In genomic region chr6:72419806-72420205, GRCm38 (mm10) we compare ENCODE assay signal across 15 mouse cellular contexts.
"Had no signal": no experiment of that assay in that cellular context is flagged by ENCODE, and none has a peak within 500 bp of the region (broad histone marks: within the 10 kb centered on the region; RNA-seq: fewer than 3 reads in every experiment).

No protein-coding gene starts in this region.

- ATAC-seq: lung, postnatal 0 days had no signal

- H3K4me3 ChIP-seq: lung, embryonic 15.5 days; megakaryocyte, embryonic 14.5 days; midbrain, embryonic 12.5 days; neural tube, embryonic 12.5 days; stomach, embryonic 15.5 days had no signal

- DNase-seq: lung, adult 2 months; lung, postnatal 14 days; lung, postnatal 36 days; midbrain, embryonic 14.5 days; right cerebral cortex, postnatal 14 days; thymus, adult 18-20 months; thymus, postnatal 14 days; thymus, postnatal 36 days had no signal

- H3K9me3 ChIP-seq: lung, embryonic 15.5 days; midbrain, embryonic 12.5 days; neural tube, embryonic 12.5 days; stomach, embryonic 15.5 days had no signal

- H3K9ac ChIP-seq: lung, embryonic 15.5 days; midbrain, embryonic 12.5 days; neural tube, embryonic 12.5 days; stomach, embryonic 15.5 days had no signal

- H3K27ac ChIP-seq: lung, embryonic 15.5 days; macrophage; midbrain, embryonic 12.5 days; neural tube, embryonic 12.5 days; stomach, embryonic 15.5 days had no signal

- H3K4me2 ChIP-seq: lung, embryonic 15.5 days; midbrain, embryonic 12.5 days; neural tube, embryonic 12.5 days; stomach, embryonic 15.5 days had no signal

- H3K27me3 ChIP-seq: lung, embryonic 15.5 days; megakaryocyte, embryonic 14.5 days; midbrain, embryonic 12.5 days; neural tube, embryonic 12.5 days; stomach, embryonic 15.5 days had no signal
